ENCODE assay signal across 9 mouse cellular contexts in the genomic region with DNA sequence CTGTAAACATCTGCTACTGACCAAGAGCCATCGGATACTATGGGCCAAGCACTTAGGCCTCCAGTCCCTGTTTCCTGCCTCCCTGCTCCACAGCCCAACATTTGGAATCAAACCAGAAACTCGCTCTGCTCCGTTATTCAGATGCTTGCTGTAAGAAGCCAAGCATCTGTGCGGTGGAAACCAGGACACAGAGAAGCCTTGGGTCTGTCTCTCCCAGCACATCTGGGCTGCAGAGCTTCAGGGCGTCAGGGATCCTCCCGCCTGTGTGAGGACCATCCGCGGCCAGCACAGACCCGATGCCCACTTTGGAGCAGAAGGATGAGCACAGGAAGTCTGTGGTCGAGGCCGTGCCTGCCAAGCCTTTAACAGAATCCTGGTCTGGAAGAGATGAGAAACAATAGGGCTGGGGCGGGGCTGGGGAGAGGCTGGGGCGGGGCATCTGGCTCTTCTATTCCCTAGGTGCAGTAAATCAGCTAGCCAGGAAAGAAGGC. TPM values are rescaled to one million over a fixed set of nuclear protein-coding genes. Genes with fewer than 3 reads are reported as not detected.
DNase-seq lines count a peak whose midpoint lies in the region; ATAC-seq and TF ChIP-seq lines count a peak whose summit lies in the region.
"Had no signal": no experiment of that assay in that cellular context is flagged by ENCODE, and none has a peak within 500 bp of the region (broad histone marks: within the 10 kb centered on the region; RNA-seq: fewer than 3 reads in every experiment).

No protein-coding gene starts in this region.

- no peaks in the 10 kb centered on the region for H3K36me3 ChIP-seq in intestine, embryonic 14.5 days (ENCODE audit: control insufficient read depth, insufficient read depth, low read length)

- no peak for TF ChIP-seq CTCF in cerebellum, adult 2 months (IDR thresholded peaks at IDR 0.05; ENCODE audit: borderline replicate concordance, insufficient read depth, low read depth, low read length)

- no peak for TF ChIP-seq POLR2A in cerebellum, adult 2 months (IDR thresholded peaks at IDR 0.05; ENCODE audit: borderline replicate concordance, insufficient read depth, low read length)

- no peak overlapping the region for H3K4me3 ChIP-seq in cerebellum, adult 2 months (replicated peaks; ENCODE audit: insufficient read depth, low read depth, low read length)
- H3K4me3 ChIP-seq in intestine, embryonic 14.5 days (ENCODE audit: low read depth, low read length), result no peak overlapping the region
- H3K4me3 ChIP-seq: erythroblast, embryonic 14.5 days had no signal

- no peak overlapping the region for H3K27ac ChIP-seq in cerebellum, adult 2 months (ENCODE audit: insufficient read depth, low read length)
- peak overlapping the region; percentile 24 for H3K27ac ChIP-seq in intestine, embryonic 14.5 days (ENCODE audit: low read depth)

- DNase-seq in cerebellum, postnatal 10 days, result peak; percentile 69 to 73
- no peak for DNase-seq in cerebellum, adult 2 months
- peak; percentile 28 for DNase-seq in retina, embryonic 14.5 days (ENCODE audit: low spot score)
- DNase-seq in retina, postnatal 1 day, result no peak
- DNase-seq in intestine, embryonic 14.5 days (ENCODE audit: low spot score), result no peak
- DNase-seq in skeletal muscle tissue, adult 2 months (ENCODE audit: low read depth, low spot score), result peak; percentile 76
- no peak for DNase-seq in frontal cortex, postnatal 36 days (ENCODE audit: low spot score in 2 of 2)
- no peak for DNase-seq in natural killer cell, adult 2 months (ENCODE audit: low spot score in 2 of 2)

- H3K4me2 ChIP-seq in intestine, embryonic 14.5 days (ENCODE audit: low read length), result no peak overlapping the region

- H3K27me3 ChIP-seq in cerebellum, adult 2 months (ENCODE audit: control insufficient read depth, insufficient read depth, low read length), result no peaks in the 10 kb centered on the region
- no peaks in the 10 kb centered on the region for H3K27me3 ChIP-seq in intestine, embryonic 14.5 days (replicated peaks; ENCODE audit: control insufficient read depth, insufficient read depth, low read length)

- no peak; the same call in 1 of the 2 replicates for ATAC-seq in intestine, embryonic 14.5 days (replicated peaks; ENCODE audit: low FRiP score, low TSS enrichment, low read depth)

- 29% methylated on average over 13 of the region's 13 CpGs for WGBS in cerebellum, adult 2 months
- WGBS in intestine, embryonic 14.5 days, result 15% methylated on average over 13 of the region's 13 CpGs

- H3K9me3 ChIP-seq in intestine, embryonic 14.5 days (ENCODE audit: control insufficient read depth, low read length), result no peaks in the 10 kb centered on the region

- H3K9ac ChIP-seq in intestine, embryonic 14.5 days (ENCODE audit: low read length), result no peak overlapping the region

- peaks cover 53% of the 10 kb centered on the region for H3K4me1 ChIP-seq in cerebellum, adult 2 months (ENCODE audit: control insufficient read depth, insufficient read depth, low read length)
- no peaks in the 10 kb centered on the region; the same call in 1 of the 2 replicates for H3K4me1 ChIP-seq in intestine, embryonic 14.5 days (replicated peaks; ENCODE audit: control insufficient read depth, insufficient read depth, low read length)

RNA-seq across cellular contexts. Expression of a gene that starts 42.2 kb away (rescaled TPM):
- 2.2 and 3.0 TPM in 2 replicates for polyA plus RNA-seq in cerebellum, adult 2 months (2012; rRNA removed)
- 1.6 and 2.4 TPM in 2 replicates for polyA plus RNA-seq in intestine, embryonic 14.5 days (2014; fragmentation: Nextera tagmentation; extraction: Ambion mirVana)
- polyA plus RNA-seq: erythroblast, embryonic 14.5 days had no signal

Comparison
In these comparisons a context has a peak if more than half of its experiments do, and no peak if none do; other contexts are left out.
1. DNase-seq: peak in cerebellum, postnatal 10 days (2 of 2), retina, embryonic 14.5 days (single experiment) and skeletal muscle tissue, adult 2 months (single experiment); none in cerebellum, adult 2 months (0 of 2), retina, postnatal 1 day (single experiment), intestine, embryonic 14.5 days (single experiment), frontal cortex, postnatal 36 days (0 of 2) and natural killer cell, adult 2 months (0 of 2).